Mouse (Mus musculus) bone marrow, adult 2 months (tissue): ENCODE data around the gene Ccdc89. TPM values are rescaled to one million over a fixed set of nuclear protein-coding genes. Genes with fewer than 3 reads are reported as not detected.

Experiments
- H3K27ac ChIP-seq: fragments of 200-500 bp; 2 replicates; pipeline ENCODE4 v1.5.1; 2012; ENCODE audit warnings: low read depth, mild to moderate bottlenecking, control low read depth, inconsistent platforms, low read length; ENCODE audit not compliant: control insufficient read depth, poor library complexity, insufficient read depth
- H3K4me1 ChIP-seq: fragments of 200-500 bp; 2 replicates; pipeline ENCODE4 v1.6.1; 2011; ENCODE audit warnings: low read length; ENCODE audit not compliant: control insufficient read depth, insufficient read depth
- H3K4me3 ChIP-seq: fragments of 200-500 bp; replicated peaks from 2 replicates; pipeline ENCODE3; 2011; ENCODE audit warnings: mild to moderate bottlenecking, low read depth, low read length, control low read depth; ENCODE audit not compliant: control insufficient read depth
- CTCF ChIP-seq: fragments of 200-500 bp; IDR thresholded peaks from 2 replicates; pipeline ENCODE4 v1.5.1; 2011; ENCODE audit warnings: low read length, control low read depth; ENCODE audit not compliant: control insufficient read depth, insufficient read depth
- POLR2A ChIP-seq: fragments of 200-500 bp; IDR thresholded peaks from 2 replicates; pipeline ENCODE4 v1.6.1; 2011; ENCODE audit warnings: low read depth, mild to moderate bottlenecking, control low read depth, low read length, borderline replicate concordance; ENCODE audit not compliant: control insufficient read depth
- whole genome bisulfite sequencing: fragments of 180-500 bp; shearing (Covaris S2); methylation state at CpG from one replicate; pipeline ENCODE4 v1.1.7; 2018; 5-methylcytosine and 5-hydroxymethylcytosine counted together
- polyA plus RNA-seq: library from polyadenylated mRNA; stranded (reverse); fragments of >200 nt; gene quantifications from 2 replicates; pipeline ENCODE4 v1.2.4, GENCODE M21; 2011; ENCODE audit warnings: low replicate concordance; ENCODE audit not compliant: missing spikeins, insufficient read depth, insufficient read length

The Ccdc89 gene
- polyA plus RNA-seq, 1 experiment = not detected

DNA sequence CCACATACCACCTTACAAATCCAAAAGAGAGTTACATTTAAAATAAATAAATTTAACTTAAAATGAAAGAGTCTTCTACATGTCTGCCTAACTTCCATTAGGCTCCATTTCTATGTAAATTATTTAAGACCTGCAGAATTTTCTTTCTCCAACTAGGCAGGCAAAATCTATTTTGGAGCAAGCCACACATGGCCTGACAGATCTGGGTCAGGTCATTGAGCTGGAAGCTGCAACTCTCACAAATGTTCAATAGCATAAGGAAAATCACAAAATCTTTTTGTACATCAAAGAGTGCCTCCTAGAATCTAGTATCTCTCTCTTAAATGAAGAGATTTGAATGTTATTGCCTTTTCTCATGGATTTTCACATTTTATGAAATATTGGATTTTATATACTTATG, 5.8 kb downstream of the Ccdc89 start:
- no peak overlapping the region for H3K27ac ChIP-seq
- H3K4me3 ChIP-seq = no peak overlapping the region
- no peaks in the 10 kb centered on the region for H3K4me1 ChIP-seq
- TF ChIP-seq POLR2A (no peak), CTCF (no peak)

- no peak overlapping the region for H3K27ac ChIP-seq
- no peaks in the 10 kb centered on the region; the same call in 1 of the 2 replicates for H3K4me1 ChIP-seq
- 89% methylated on average over 4 of the region's 4 CpGs for WGBS
- H3K4me3 ChIP-seq = no peak overlapping the region
- TF ChIP-seq CTCF (no peak), POLR2A (no peak)
Measured at GRCm38 (mm10) chr7:90440044-90440443, 13.7 kb downstream of the Ccdc89 start.

GRCm38 (mm10) chr7:90442070-90442469, 15.7 kb downstream of the Ccdc89 start:
- TF ChIP-seq CTCF = no peak
- no peak for TF ChIP-seq POLR2A
- Histone ChIP-seq H3K27ac (no peak overlapping the region), H3K4me1 (no peaks in the 10 kb centered on the region; the same call in 1 of the 2 replicates), H3K4me3 (no peak overlapping the region)
- 4% methylated on average over 4 of the region's 4 CpGs for WGBS

- H3K4me1 ChIP-seq = no peaks in the 10 kb centered on the region; the same call in 1 of the 2 replicates
- WGBS = under 1% methylated on average over 54 of the region's 54 CpGs
- H3K27ac ChIP-seq = peak within 1 kb of the TSS; percentile 95
- TF ChIP-seq CTCF = peak; percentile 10; the same call in 1 of the 2 replicates
- TF ChIP-seq POLR2A = peak; percentile 85; the same call in 1 of the 2 replicates
- peak within 1 kb of the TSS; percentile 95 for H3K4me3 ChIP-seq
Measured at GRCm38 (mm10) chr7:90442518-90443080, 16.2 kb downstream of the Ccdc89 start, which contains the start of gene Crebzf. TSS of gene Crebzf (plus strand) at chr7:90442729.

DNA sequence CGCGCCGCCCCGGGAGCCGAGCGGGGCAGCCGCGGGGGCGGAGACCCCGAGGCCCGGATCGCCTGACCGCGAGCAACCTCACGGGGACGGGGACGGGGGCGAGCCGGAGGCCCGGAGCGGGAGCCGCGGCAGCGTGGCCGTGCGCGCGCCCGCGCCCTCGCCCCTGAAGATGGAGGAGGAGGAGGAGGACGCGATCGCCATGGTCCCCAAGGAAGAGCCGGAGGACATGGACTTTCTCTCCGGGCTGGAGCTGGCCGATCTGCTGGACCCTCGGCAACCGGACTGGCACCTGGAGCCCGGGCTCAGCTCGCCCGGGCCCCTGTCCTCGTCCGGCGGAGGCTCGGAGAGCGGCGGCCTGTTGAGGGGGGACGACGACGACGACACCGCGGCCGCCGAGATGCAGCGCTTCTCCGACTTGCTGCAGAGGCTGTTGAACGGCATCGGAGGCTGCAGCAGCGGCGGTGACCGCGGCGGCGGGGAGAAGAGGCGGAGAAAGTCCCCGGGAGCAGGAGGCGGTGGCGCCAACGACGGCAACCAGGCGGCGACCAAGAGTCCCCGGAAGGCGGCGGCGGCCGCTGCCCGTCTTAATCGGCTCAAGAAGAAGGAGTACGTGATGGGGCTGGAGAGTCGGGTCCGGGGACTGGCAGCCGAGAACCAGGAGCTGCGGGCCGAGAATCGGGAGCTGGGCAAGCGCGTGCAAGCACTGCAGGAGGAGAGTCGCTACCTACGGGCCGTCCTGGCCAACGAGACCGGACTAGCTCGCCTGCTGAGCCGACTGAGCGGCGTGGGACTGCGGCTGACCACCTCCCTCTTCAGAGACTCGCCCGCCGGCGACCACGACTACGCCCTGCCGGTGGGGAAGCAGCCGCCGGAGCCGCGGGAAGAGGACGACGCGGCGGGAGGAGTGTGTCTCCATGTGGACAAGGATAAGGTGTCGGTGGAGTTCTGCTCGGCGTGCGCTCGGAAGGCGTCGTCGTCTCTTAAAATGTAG, 17.0 kb downstream of the Ccdc89 start:
- Histone ChIP-seq H3K27ac (peak overlapping the region; percentile 95), H3K4me1 (no peaks in the 10 kb centered on the region; the same call in 1 of the 2 replicates), H3K4me3 (peak overlapping the region; percentile 95)
- under 1% methylated on average over 123 of the region's 123 CpGs for WGBS
- TF ChIP-seq CTCF = peak; percentile 15; the same call in 1 of the 2 replicates
- peak; percentile 34; the same call in 1 of the 2 replicates for TF ChIP-seq POLR2A

GRCm38 (mm10) chr7:90444206-90444605, 17.8 kb downstream of the Ccdc89 start:
- no peaks in the 10 kb centered on the region; the same call in 1 of the 2 replicates for H3K4me1 ChIP-seq
- peak overlapping the region; percentile 95 for H3K4me3 ChIP-seq
- TF ChIP-seq POLR2A = no peak
- no peak for TF ChIP-seq CTCF
- no peak overlapping the region for H3K27ac ChIP-seq
- WGBS = 2% methylated on average over 6 of the region's 6 CpGs

DNA sequence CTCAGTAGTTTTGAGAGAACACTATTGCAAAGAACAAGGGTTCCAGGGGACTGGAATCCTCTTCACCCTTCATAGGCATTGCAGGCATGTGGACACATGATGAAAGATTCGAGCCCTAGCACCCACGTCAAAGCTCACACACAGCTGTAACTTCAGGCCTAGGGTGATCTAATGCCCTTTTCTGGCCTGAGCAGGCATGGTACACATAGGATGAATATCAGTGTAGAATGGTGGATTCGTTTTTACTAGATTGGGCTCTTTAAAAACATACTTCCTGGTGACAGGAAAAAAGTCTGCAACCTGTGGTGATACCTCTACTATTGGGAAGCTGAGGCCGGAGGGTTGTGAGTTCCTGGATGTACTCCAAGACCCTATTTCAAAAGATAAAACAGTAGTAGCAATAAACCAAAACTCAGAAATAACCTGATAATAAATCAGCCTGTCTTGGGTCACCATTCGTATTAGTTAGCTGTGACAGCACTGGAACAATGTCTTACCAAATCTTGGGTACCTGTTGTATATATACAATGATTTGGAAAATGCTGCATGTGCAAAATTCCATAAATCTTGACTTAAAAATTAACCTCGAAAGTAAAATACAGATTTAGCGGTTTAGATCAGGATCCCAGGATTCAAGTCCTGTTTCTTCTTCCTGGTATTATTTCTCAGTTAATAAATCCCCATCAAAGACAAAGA, 29.9 kb downstream of the Ccdc89 start:
- H3K27ac ChIP-seq = no peak overlapping the region

DNA sequence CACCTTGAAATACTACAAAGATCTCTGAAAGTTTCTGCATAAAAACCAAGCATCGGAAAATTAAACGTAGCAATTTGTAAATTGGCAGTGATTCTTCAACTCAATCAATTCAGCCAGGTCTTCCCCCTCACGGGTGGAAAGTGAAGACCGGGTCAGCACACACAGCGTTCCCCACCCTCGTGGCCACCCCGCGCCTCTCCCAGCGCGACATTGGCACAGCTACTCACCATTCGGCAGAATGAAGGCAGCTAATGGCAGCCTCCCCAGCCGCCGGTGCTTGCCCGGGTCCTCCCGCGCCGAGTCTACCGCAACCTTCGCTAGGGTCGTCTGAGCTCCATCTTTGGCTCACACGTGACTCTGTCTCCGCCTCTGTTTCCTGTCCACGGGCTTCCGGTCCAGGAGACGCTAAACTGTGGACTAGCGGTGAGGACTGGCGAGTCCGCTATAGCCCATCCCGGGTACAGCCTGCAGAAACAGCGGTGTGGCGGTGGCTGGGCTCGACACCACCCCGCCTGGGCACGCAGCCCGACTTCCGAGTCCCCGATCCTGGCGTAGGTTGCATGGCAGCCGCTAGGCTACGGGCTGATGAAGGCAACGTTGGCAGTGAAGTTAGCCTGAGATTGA, 30.6 kb downstream of the Ccdc89 start, which contains the start of gene Tmem126a:
TSS of gene Tmem126a (minus strand) at position 385 of the 624 bp plus-strand sequence.
- Histone ChIP-seq H3K4me1 (no peaks in the 10 kb centered on the region; the same call in 1 of the 2 replicates), H3K4me3 (peak within 1 kb of the TSS; percentile 79), H3K27ac (peak within 1 kb of the TSS; percentile 9)
- TF ChIP-seq CTCF (peak; percentile 30; the same call in 1 of the 2 replicates), POLR2A (peak; percentile 92; the same call in 1 of the 2 replicates)
- under 1% methylated on average over 41 of the region's 41 CpGs for WGBS

More for the DNA sequence above, 29.9 kb downstream of the Ccdc89 start:
- no peak overlapping the region for H3K4me3 ChIP-seq
- H3K4me1 ChIP-seq = no peaks in the 10 kb centered on the region; the same call in 1 of the 2 replicates
- TF ChIP-seq CTCF = no peak
- TF ChIP-seq POLR2A = no peak
- 8% methylated on average over 7 of the region's 7 CpGs for WGBS
